Mouse (Mus musculus) heart, postnatal 10 days (tissue): ENCODE measurements at regions not wholly inside any gene's neighbourhood (a gene's known extent, or its start where the extent isn't known, plus 50 kb on each side); places are given as distances from the start of the nearest gene placed in this dataset.

Experiments
- DNase-seq, 2 experiments: peaks; one replicate each; pipeline ENCODE4 v3.0.0; 2021
- intact Hi-C: fragments of 180-260 bp; cut with DNase I; formaldehyde crosslinking; loops from one replicate; pipeline ENCODE4 v1.15.1; 2025

DNA sequence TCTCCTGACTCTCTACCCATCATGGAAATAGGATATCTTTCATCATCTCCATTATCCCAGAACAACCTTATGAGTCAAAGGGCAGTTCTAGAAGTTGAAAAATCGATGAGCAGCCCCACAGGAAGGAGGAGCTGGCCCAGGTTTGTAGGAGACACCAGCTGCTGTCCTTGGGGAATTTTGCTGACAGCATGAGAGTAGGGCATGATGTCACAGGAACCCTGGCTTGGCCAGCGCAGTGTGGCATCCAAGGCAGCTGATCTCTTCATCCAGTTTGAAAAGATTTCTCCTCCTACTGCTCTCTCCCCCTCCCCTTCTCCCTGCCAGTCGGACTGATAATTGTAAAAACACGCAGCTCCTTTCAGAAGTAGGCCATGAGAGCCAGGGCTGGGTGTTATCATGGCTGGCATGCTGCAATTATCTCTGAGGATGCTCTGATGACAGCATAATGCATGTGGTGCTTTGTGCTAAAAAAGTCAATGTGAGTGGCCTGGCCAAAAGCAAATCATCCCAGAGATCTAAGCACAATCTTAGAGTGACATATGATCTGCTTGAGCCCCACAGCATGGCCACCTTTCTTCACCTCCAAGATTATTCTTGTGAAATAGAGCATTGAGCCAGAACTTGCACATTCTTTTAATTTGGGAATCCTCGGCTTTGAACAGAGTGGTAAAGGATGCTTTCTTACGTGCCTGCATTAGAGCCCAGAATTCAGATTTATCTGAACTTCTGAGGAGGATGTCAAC is 54.2 kb downstream of the Gjd2 start:
- intact Hi-C loops, result no loop called here
- DNase-seq, result no peak

DNA sequence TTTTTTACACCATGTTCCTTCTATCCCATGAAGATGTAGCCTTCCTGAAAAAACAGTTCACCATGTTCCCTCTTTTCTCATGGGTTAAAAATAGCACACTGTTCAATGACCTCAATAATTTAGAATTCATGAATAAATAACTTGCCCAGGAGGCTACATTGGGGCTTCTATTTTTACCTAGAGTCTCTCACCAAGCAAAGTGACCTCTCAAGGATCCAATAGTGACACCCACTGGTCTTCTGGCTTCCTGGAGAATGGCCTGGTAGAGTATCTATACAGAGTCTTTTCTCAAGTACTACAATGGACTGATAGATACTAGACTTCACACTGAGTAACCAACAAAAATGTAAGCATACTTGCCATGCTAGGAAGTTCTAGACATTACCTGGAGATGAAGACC is 60.9 kb downstream of the Gjd2 start:
- peak; percentile 18 to 22 for DNase-seq
- intact Hi-C loops, result loop anchor here (1.0 kb wide), 1 partner anchor 86 kb away; no protein-coding TSS in a partner anchor

DNA sequence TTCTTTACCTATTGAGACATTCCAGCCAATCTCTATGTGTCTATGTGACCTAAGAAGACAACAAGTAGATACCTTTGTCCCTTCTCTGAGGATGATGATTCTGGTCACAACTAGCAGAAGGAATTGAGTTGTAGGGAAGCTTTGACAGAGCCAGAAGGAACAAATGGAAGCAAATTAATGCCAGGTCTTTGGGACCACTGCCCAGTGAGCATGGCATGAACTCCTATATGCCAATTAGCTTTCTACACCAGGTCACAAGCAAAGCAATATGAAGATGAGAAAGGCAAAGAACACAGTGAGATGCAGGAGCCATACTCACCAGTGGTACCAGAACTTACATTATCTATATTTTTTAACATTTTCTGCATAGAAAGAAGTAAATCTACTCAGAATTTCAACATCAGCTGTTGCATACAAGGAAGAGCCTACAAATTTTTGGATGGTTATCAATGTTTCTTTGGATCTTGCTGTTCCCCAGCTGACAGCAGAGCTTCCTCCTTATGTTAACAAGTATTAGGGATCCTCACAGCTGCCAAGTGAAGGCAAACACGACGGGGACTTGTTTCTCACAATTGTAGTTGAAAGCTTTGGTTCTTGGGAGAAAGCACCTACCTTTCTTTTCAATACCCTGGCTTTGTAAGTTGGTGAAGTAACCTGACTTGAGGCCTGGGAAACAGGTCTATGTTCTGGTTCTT is 64.0 kb downstream of the Gjd2 start:
- intact Hi-C loops, result no loop called here

DNA sequence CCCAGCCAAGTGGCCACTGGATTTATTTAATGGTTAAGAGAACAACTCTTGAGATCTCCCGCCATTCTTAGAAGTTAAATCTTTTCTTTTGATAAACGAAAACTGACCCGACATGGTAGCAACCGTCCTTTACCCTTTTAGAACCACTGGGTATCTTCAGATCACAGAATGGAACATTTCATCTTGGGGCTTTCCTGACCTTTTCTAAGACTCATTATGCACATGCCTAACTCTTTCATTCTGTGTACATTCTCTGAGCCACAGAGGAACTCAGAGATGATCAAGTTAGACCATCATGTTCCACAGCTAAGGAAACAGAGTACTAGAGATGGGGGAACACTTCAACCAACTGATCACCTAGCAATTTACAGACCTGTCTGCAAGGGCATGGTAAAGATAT is 81.7 kb downstream of the Gjd2 start:
- no peak for DNase-seq
- intact Hi-C loops, result no loop called here

More for the DNA sequence above, 64.0 kb downstream of the Gjd2 start:
- no peak for DNase-seq

DNA sequence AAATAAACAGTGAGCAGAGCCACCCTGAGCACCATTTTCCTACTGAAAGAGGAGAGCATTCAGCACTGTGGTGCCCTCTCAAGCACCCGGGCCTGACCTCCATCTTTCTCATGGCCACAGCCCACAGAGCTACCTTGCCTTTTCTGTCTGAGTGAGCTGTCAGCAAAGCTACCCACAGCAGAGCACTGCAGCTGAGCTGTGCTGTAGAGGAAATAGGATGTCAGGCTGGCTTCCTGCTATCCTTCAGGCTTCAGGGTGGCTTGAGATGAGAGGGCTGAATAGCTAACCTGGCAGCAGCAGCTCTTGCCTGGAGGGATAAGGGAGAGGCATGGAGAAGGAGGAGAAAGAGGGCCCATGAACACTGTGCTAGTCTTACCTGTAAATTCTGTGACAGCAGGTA is 82.5 kb downstream of the Gjd2 start:
- intact Hi-C loops, result no loop called here
- DNase-seq, result no peak

DNA sequence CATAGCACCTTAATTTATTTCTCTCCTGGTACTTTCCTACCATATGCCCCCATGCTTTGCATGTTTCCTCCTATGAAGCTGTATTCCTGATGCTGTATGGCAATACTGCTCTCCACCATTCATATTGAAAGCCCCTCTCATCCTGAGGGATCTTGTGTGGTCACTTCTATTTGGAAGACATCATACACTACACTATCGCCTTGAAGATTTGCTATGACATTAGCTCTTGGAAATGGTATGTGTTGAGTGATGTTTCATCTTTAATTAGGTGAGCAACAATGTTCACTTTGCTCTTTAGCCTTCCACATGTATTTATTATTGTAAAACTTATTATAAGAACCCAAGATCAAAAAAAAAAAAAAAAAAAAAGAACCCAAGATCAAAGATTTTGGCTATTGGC is 81.2 kb upstream of the Arhgap11a start:
- no peak for DNase-seq
- intact Hi-C loops, result no loop called here

DNA sequence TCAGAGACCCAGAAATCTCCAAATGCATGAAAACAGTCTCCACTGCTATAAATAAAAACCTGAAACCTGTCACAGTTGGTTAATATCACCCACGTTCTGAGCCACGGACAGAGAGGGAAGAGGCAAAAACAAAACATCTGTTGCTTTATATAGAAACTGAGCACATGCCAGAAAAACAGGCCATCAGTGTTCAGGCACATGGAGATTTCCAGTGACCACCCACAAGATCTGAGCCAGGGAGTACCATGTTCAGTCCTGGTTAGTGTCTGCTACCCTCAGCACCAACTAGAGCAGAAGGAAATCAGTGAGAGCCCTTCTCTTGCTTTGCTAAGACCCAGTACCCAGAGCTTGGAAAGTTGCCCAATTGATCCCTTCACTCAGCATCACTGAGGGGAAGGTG is 75.7 kb upstream of the Arhgap11a start:
- intact Hi-C loops, result no loop called here
- DNase-seq, result no peak

DNA sequence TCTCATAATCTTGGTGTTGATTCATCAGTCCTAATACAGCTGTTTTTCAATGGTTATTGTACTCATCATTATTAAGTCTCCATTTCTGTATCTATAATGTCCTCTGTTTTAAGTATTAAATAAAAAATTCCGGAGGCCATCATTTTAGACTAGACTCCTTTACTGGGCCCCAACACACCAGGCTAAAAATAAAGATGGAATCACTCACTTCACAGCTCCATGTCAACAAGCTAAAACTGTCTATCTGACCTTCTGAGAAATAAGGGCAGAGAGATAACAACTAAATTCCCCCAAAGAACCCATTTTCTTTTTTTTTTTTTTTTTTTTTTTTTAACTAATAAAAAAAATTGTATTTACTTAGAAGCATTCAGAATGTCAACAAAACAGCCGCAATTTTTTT is 70.5 kb upstream of the Arhgap11a start:
- no peak for DNase-seq
- intact Hi-C loops, result no loop called here

DNA sequence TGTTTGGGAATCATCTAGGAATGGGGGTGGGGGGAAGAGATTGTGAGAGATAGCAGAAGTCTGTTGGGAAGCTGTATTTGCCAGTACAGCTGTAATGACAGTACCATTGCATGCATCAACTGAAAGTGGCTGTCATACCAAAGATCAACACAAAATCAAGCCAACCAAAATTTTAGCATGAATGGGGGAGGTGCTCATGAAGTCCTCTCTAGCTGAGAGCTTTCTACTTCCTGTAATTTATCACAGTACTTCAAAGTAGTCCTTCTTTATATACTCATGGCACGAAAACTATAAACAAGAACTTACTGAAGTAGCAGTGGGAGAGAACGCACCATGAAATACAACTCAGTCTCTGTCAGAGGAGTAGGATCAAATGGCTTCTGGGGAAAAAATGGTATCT is 65.8 kb upstream of the Arhgap11a start:
- intact Hi-C loops, result no loop called here
- no peak for DNase-seq

DNA sequence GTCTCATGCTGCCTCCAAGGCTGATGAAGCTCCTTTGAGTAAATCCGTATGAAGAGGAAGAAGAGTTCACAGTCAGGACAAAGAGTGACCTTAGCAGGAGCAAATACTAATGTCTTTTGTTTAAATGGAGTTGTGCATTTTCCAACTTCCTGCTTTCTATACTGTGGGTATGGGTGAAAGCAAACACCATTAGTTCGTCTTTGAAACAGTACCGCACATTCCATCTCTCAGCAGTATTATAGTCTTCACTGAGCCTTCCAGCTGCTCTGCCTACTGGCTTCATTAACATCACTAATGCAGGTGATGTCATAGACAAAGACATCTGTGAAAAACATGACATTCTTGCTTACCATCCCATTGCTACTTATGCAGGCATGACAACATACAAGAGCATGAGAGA is 62.7 kb upstream of the Arhgap11a start:
- intact Hi-C loops, result no loop called here

DNA sequence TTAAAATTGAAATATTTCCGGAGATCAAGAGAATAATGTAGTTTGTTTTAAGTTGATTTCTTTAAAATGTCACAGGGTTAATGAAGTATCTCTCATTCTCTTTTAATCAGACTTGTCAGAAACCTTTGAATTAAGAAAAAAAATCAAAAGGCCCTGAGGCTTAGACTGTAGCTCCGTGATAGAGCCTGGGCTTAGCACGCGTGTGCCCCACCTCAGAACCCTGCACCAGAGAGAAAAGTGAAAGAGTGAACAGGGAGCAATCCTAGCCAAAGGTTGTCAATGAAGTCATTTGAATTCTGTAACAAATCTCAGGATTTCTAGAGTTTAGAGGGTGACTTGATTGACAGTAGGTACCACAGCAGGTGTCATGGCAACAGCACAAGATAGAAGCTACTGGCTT is 61.0 kb upstream of the Arhgap11a start:
- DNase-seq, result no peak
- intact Hi-C loops, result no loop called here

More for the DNA sequence above, 62.7 kb upstream of the Arhgap11a start:
- no peak for DNase-seq

DNA sequence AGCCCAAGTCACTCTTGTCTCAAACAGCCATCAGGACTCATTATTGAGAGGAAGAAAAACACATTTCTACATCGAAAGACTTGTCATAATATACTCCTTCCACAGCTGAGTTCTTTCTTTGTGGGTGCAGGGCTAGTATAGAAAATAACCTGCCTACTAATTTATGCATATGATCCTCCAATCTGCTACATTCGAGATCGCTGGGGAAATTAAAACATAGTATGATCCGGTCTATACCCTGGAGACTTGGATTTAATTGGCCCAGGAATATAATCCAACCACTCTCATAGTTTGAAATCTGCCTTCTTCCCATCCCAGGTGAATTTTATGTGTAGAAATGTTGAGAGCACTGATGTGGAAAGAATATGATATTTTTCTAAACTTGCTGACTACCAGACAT is 60.2 kb upstream of the Arhgap11a start:
- intact Hi-C loops, result no loop called here
- no peak for DNase-seq

DNA sequence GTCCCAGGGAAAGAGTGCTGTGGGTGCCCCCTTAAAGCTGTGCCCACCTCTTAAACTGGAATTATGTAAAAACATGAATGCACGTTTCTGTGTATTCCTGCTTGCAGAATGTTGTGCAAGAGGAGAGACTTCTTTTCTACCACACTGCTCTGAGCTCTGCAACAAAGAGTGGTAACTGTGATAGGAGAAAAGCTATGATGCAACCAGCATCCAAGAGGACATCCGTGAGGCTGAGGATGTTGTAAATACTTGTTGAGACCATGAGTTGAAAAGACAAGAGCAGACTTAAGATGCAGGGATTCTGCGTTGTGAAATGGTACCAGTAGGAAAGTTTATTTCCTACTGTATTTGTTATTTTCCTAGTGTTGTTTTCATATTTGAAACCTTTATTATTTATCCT is 56.0 kb upstream of the Arhgap11a start:
- intact Hi-C loops, result no loop called here
- no peak for DNase-seq

DNA sequence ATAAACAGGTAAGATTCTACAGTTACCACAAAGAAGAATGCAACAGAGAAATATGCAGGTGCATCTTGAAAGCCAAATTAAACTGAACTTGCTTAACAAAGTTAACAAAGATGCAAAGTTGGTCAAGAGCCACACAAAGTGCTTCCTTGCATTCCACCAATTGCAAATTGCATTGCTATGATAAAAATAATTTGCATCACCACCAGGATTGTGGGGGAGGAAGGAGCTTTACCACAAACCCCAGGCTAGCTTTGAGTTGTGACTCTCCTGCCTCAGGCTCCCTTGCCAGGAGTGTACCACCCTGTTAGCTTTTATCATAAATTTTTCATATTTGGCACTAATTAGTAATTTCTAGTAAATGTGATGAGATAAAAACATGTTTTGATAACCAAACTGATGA is 55.4 kb upstream of the Arhgap11a start:
- no peak for DNase-seq
- intact Hi-C loops, result no loop called here

DNA sequence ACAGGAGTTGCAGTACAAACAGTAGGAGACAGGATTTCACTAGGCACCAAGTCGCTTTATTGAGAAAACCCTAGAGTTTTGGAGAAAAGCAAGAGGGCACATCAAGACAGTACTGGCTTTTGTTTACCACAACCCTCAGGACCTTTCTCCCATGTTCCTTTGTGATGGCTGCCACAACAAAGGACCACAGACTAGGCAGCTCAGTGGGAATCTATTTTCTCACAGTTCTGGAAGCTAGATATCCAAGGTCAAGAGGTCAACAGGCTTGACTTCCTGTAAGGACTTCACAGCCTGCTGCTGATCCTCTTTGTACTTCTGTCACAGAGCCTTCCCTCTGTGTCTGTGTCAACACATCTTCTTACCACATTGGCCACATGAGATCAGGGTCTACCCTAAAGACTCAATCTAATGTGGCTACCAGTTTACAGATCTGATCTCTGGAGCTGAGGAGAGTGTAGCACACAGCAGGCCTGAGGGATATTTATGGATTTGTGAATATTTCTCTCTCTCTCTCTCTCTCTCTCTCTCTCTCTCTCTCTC is 54.6 kb upstream of the Arhgap11a start:
- DNase-seq, result no peak
- intact Hi-C loops, result no loop called here

DNA sequence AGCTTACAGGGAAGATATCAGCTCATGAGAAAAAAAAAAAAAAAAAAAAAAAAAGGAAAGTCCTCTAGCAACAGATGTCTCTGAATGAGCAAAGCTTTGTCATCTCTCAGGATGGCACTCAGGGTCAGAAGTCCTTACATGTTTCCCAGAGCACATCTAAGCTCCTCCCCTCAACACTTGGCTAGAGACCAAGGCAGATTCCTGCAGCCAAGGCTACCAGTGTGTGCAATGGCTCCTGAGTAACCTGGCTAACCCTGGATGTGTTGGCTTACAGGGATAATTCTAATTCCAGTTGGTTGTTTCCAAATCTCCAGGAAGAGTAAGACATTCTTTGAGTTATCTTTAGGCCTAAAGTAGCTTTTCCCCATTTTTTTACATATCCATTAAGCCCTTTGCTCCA is 53.9 kb upstream of the Arhgap11a start:
- intact Hi-C loops, result no loop called here

DNA sequence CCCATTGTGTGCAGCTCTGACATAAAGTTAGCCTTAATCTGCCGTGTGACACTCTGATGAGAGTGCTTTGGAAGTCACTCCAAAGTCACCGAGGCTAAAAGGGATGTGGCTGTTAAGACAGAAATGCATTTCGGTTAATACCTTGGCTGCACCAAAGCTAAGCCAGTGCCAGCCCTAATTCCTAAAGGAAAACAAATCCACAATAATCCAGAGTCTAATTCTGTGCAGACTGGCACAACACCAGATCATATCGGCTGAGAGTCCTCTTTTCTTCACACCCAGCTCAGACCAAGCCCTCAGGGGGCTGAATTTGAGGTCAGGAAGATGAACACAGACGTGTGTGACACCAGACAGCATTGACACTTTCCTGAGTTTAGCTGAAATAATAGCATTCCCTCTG is 52.0 kb upstream of the Arhgap11a start:
- no peak for DNase-seq

More for the DNA sequence above, 53.9 kb upstream of the Arhgap11a start:
- DNase-seq, result no peak

DNA sequence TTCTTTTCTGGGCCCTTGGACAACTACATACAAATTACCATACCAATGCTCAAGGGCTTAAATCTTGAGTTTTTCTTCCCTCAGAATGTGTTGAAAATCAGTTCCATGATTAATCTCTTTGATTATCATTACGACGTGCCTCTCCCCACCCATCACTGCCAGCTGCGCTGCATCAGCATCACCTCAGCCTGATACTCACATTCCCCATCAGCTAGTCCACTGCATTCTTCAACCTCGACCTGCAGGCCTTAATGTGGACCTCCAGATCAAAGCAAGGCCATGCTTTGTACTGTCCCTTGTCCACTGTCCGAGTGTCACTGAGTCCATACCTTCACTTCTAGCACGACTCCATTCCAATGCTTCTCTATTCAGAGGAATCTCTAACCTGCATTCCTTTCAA is 50.3 kb upstream of the Arhgap11a start:
- no peak for DNase-seq
- intact Hi-C loops, result no loop called here

More for the DNA sequence above, 52.0 kb upstream of the Arhgap11a start:
- intact Hi-C loops, result no loop called here
